Comparison of ENCODE assay signal across 8 mouse cellular contexts in genomic region chr10:31298921-31299574, GRCm38 (mm10). TPM values are rescaled to one million over a fixed set of nuclear protein-coding genes. Genes with fewer than 3 reads are reported as not detected.
DNase-seq lines count a peak whose midpoint lies in the region; ATAC-seq and TF ChIP-seq lines count a peak whose summit lies in the region.

No protein-coding gene starts in this region.

- no peak overlapping the region for H3K9ac ChIP-seq in midbrain, postnatal 0 days (replicated peaks; ENCODE audit: low read length, poor library complexity, severe bottlenecking)

- no peak overlapping the region for H3K4me2 ChIP-seq in midbrain, postnatal 0 days (ENCODE audit: low read depth, low read length, poor library complexity, severe bottlenecking)

- TF ChIP-seq CTCF in kidney, adult 2 months (conservative IDR thresholded peaks at IDR 0.05; ENCODE audit: insufficient read depth, insufficient read length, low read depth, low read length): peak; percentile 55
- peak; percentile 94 for TF ChIP-seq CTCF in midbrain, postnatal 0 days (IDR thresholded peaks at IDR 0.05)

- ATAC-seq in activated CD4-positive, CD25-positive, alpha-beta regulatory T cell, adult 4 months: peak; percentile 80
- peak; percentile 73 for ATAC-seq in midbrain, postnatal 0 days (ENCODE audit: low FRiP score)

- TF ChIP-seq POLR2A in kidney, adult 2 months (IDR thresholded peaks at IDR 0.05; ENCODE audit: low read depth, low read length): no peak

- intact Hi-C loops in gastrocnemius, postnatal 14 days (cut with DNase I; ENCODE audit: low total_unique reads): loop anchor here (10.0 kb wide), 1 partner anchor 474 kb away; no protein-coding TSS in a partner anchor
- intact Hi-C loops in left cerebral cortex, postnatal 4 days (cut with DNase I): loop anchor here (10.0 kb wide), 1 partner anchor 474 kb away; no protein-coding TSS in a partner anchor

- 37% methylated on average over 6 of the region's 6 CpGs for WGBS in kidney, adult 2 months
- WGBS in midbrain, postnatal 0 days: 44% methylated on average over 6 of the region's 6 CpGs

- H3K27ac ChIP-seq in kidney, adult 2 months (ENCODE audit: insufficient read depth, low read depth, low read length): no peak overlapping the region
- H3K27ac ChIP-seq in midbrain, postnatal 0 days (ENCODE audit: low read depth, low read length): no peak overlapping the region

- no peak overlapping the region for H3K4me3 ChIP-seq in kidney, adult 2 months (ENCODE audit: insufficient read depth, low read depth, low read length)
- no peak overlapping the region for H3K4me3 ChIP-seq in midbrain, postnatal 0 days (ENCODE audit: low read depth, low read length)

- DNase-seq in CD4-positive, CD25-positive, alpha-beta regulatory T cell, adult 2 months (ENCODE audit: low read depth, low spot score): peak; percentile 73
- DNase-seq in cerebellum, postnatal 36 days: peak; percentile 38 to 69
- DNase-seq in gastrocnemius, postnatal 14 days: peak; percentile 19
- peak; percentile 62 for DNase-seq in kidney, adult 2 months
- DNase-seq in left cerebral cortex, postnatal 4 days: peak; percentile 52
- DNase-seq in midbrain, postnatal 0 days (ENCODE audit: low spot score): peak; percentile 80
- peak; percentile 71 for DNase-seq in testis, postnatal 10 days (ENCODE audit: low spot score)

- no peaks in the 10 kb centered on the region for H3K27me3 ChIP-seq in kidney, adult 2 months (replicated peaks; ENCODE audit: control insufficient read depth, insufficient read depth, low read length)
- no peaks in the 10 kb centered on the region for H3K27me3 ChIP-seq in midbrain, postnatal 0 days (ENCODE audit: insufficient read depth, low read length)

- H3K9me3 ChIP-seq in midbrain, postnatal 0 days (ENCODE audit: low read length): no peaks in the 10 kb centered on the region

- H3K36me3 ChIP-seq in kidney, adult 2 months (ENCODE audit: control insufficient read depth, insufficient read depth, low read length): no peaks in the 10 kb centered on the region
- no peaks in the 10 kb centered on the region for H3K36me3 ChIP-seq in midbrain, postnatal 0 days (ENCODE audit: insufficient read depth, low read length)

- H3K4me1 ChIP-seq in kidney, adult 2 months (ENCODE audit: control insufficient read depth, insufficient read depth, low read length): no peaks in the 10 kb centered on the region
- H3K4me1 ChIP-seq in midbrain, postnatal 0 days (ENCODE audit: insufficient read depth, low read length): no peaks in the 10 kb centered on the region

RNA-seq across cellular contexts. Expression of gene Hddc2, which starts 14.1 kb away (rescaled TPM):
- polyA plus RNA-seq in activated CD4-positive, CD25-positive, alpha-beta regulatory T cell, adult 4 months (2017; shearing (Covaris generic)): 10 to 100 TPM; 91.6 to 93.6 TPM
- total RNA-seq in gastrocnemius, postnatal 14 days (2021): 10 to 100 TPM; 15.2 to 18.0 TPM
- polyA plus RNA-seq in kidney, adult 2 months (2012; rRNA removed): 8.3 and 10.2 TPM in 2 replicates
- 10 to 100 TPM; 33.8 to 38.6 TPM for total RNA-seq in left cerebral cortex, postnatal 4 days (2021)
- total RNA-seq in midbrain, postnatal 0 days (2014; rRNA removed): 31.2 and 45.2 TPM in 2 replicates
- 73.7 and 80.8 TPM in 2 replicates for polyA plus RNA-seq in midbrain, postnatal 0 days (2015; fragmentation: Nextera tagmentation; extraction: Ambion mirVana)

Comparison
In these comparisons a context has a peak if more than half of its experiments do, and no peak if none do; other contexts are left out.
1. DNase-seq: peak in every context shown above with its lines; median percentile 80 in midbrain, postnatal 0 days; 73 in CD4-positive, CD25-positive, alpha-beta regulatory T cell, adult 2 months; 71 in testis, postnatal 10 days; 62 in kidney, adult 2 months; 54 in cerebellum, postnatal 36 days; 52 in left cerebral cortex, postnatal 4 days; 19 in gastrocnemius, postnatal 14 days.